9 mouse cellular contexts compared by ENCODE assay signal in the genomic region with DNA sequence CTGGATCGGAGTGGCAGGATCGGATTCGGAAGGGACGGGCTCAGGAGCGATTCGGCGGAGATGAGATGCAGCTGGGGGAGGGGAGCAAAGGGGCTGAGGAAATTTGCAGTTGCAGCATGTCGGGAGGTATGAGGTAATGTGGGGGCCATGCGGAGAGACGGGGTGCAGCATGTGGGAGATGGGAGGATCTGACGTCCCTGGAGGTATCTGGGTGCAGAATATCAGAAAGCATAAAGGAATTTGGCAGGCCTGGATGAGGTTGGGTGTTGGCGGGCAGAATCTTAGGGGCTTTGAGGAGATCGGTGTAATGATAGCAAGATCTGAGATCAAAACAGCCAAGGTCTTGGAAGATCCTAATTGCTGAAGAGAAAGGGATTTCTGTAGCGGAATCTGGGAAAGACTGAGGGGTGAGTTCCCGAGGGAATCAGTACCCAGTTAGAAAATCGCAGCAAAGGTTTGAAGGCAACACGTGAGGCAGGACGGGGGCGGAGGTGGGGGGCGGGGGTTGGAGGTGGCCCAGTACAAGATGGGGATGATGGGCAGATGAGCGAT. TPM values are rescaled to one million over a fixed set of nuclear protein-coding genes. Genes with fewer than 3 reads are reported as not detected.
DNase-seq lines count a peak whose midpoint lies in the region; ATAC-seq lines count a peak whose summit lies in the region.
"Had no signal": no experiment of that assay in that cellular context is flagged by ENCODE, and none has a peak within 500 bp of the region (broad histone marks: within the 10 kb centered on the region; RNA-seq: fewer than 3 reads in every experiment).

No protein-coding gene starts in this region.

- no peaks in the 10 kb centered on the region for H3K36me3 ChIP-seq in erythroblast, embryonic 14.5 days (ENCODE audit: control insufficient read depth)
- peaks cover 5% of the 10 kb centered on the region; the same call in 1 of the 2 replicates for H3K36me3 ChIP-seq in hindbrain, embryonic 10.5 days
- H3K36me3 ChIP-seq: G1E had no signal

- H3K9me3 ChIP-seq in erythroblast, embryonic 14.5 days (ENCODE audit: control insufficient read depth, low read length): no peaks in the 10 kb centered on the region
- no peaks in the 10 kb centered on the region for H3K9me3 ChIP-seq in hindbrain, embryonic 10.5 days

- ATAC-seq in erythroblast, adult 5-6 weeks (replicated peaks; ENCODE audit: low FRiP score, poor library complexity, severe bottlenecking): no peak
- peak; percentile 54 for ATAC-seq in megakaryocyte-erythroid progenitor cell, adult 5-6 weeks (replicated peaks; ENCODE audit: low FRiP score, low TSS enrichment, poor library complexity, severe bottlenecking)

- DNase-seq in retina, embryonic 14.5 days (ENCODE audit: low spot score): peak; percentile 53
- no peak for DNase-seq in retina, postnatal 1 day
- DNase-seq in hindbrain, embryonic 10.5 days (ENCODE audit: low spot score): peak; percentile 35
- DNase-seq in T-cell, adult 2 months (ENCODE audit: low spot score): no peak
- no peak for DNase-seq in layer of hippocampus, adult 18-20 months (ENCODE audit: low spot score in 2 of 2)

- H3K27ac ChIP-seq in hindbrain, embryonic 10.5 days: peak overlapping the region; percentile 92

- H3K4me3 ChIP-seq in erythroblast, embryonic 14.5 days (replicated peaks): peak overlapping the region; percentile 84
- H3K4me3 ChIP-seq in hindbrain, embryonic 10.5 days: peak overlapping the region; percentile 71

- no peaks in the 10 kb centered on the region for H3K27me3 ChIP-seq in erythroblast, embryonic 14.5 days (ENCODE audit: control insufficient read depth)
- no peaks in the 10 kb centered on the region for H3K27me3 ChIP-seq in hindbrain, embryonic 10.5 days (ENCODE audit: insufficient read depth, poor library complexity, severe bottlenecking)

- 0% methylated on average over 21 of the region's 21 CpGs for WGBS in hindbrain, embryonic 10.5 days

- H3K4me1 ChIP-seq in erythroblast, embryonic 14.5 days (ENCODE audit: control insufficient read depth): peaks cover 33% of the 10 kb centered on the region
- peaks cover 25% of the 10 kb centered on the region for H3K4me1 ChIP-seq in hindbrain, embryonic 10.5 days (replicated peaks)

RNA-seq across cellular contexts. Expression of a gene that starts 0.4 kb away (rescaled TPM):
- 0.05 TPM in 1 of 2 replicates, not detected in the other for polyA plus RNA-seq in erythroblast, embryonic 14.5 days (2012)
- 0.96 and 3.1 TPM in 2 replicates for total RNA-seq in erythroblast, adult 5-6 weeks (2015; ENCODE audit: low replicate concordance)
- total RNA-seq in erythroblast, adult 5-6 weeks (2017; ENCODE audit: low replicate concordance): 1.8 TPM in 1 of 2 replicates, not detected in the other
- 64.7 and 67.5 TPM in 2 replicates for polyA plus RNA-seq in hindbrain, embryonic 10.5 days (2016; fragmentation: Nextera tagmentation; extraction: Ambion mirVana)
- total RNA-seq in megakaryocyte-erythroid progenitor cell, adult 5-6 weeks (2014; fragmentation: Nextera tagmentation): 4.9 and 5.4 TPM in 2 replicates
- total RNA-seq in megakaryocyte-erythroid progenitor cell, adult 5-6 weeks (2017): 6.1 and 11.0 TPM in 2 replicates
- 100 to 1,000 TPM; 207 to 219 TPM for total RNA-seq in layer of hippocampus, adult 18-20 months (2021)
- polyA plus RNA-seq: G1E had no signal

Comparison
In these comparisons a context has a peak if more than half of its experiments do, and no peak if none do; other contexts are left out.
1. DNase-seq: peak in retina, embryonic 14.5 days (single experiment) and hindbrain, embryonic 10.5 days (single experiment); none in retina, postnatal 1 day (single experiment), T-cell, adult 2 months (single experiment) and layer of hippocampus, adult 18-20 months (0 of 2).
2. RNA of a gene that starts 0.4 kb away (total RNA-seq): 207 to 219 TPM in layer of hippocampus, adult 18-20 months; 4.9 to 11.0 TPM in megakaryocyte-erythroid progenitor cell, adult 5-6 weeks and 0.96 to 3.1 TPM in erythroblast, adult 5-6 weeks; every median in the first group is over 10 times any median in the second.